Mouse (Mus musculus) hematopoietic stem cell, adult 5-6 weeks (primary cell): ENCODE results near the gene Rnf224. TPM values are rescaled to one million over a fixed set of nuclear protein-coding genes. Genes with fewer than 3 reads are reported as not detected.
A peak's percentile ranks its signal among the peaks of the same experiment; 100 is the strongest.

Experiments
- ATAC-seq, 2 experiments: fragments of 125-278 bp in 1 of 2; replicated peaks in 1 of 2; 2 replicates each; pipeline ENCODE4 v1.8.0; 2016 to 2017; ENCODE audit warnings: inconsistent platforms in 2 of 2, mild to moderate bottlenecking in 2 of 2, moderate number of reproducible peaks in 2 of 2, low read depth in 1 of 2, moderate TSS enrichment in 1 of 2; ENCODE audit not compliant: low FRiP score in 2 of 2, poor library complexity in 2 of 2, severe bottlenecking in 2 of 2, insufficient read depth in 1 of 2, low TSS enrichment in 1 of 2
- total RNA-seq: library from RNA; stranded (forward); fragments of 172-1452, 232-1000 nt; gene quantifications from 2 replicates; pipeline ENCODE4 v1.2.3, GENCODE M21; 2017

The Rnf224 gene
- total RNA-seq, 1 experiment from 2014 or later: not detected

- no peak for ATAC-seq
Observed at GRCm38 (mm10) chr2:25234050-25234449, 2.5 kb downstream of the Rnf224 start, which contains the start of gene Slc34a3. TSS of gene Slc34a3 (minus strand) at chr2:25234364.

GRCm38 (mm10) chr2:25233421-25233820 is 3.2 kb downstream of the Rnf224 start:
- ATAC-seq: peak; percentile 63 to 77

- no peak for ATAC-seq
Observed at GRCm38 (mm10) chr2:25231038-25231437, 5.5 kb downstream of the Rnf224 start.

GRCm38 (mm10) chr2:25230581-25230980 is 6.0 kb downstream of the Rnf224 start:
- no peak for ATAC-seq

- no peak for ATAC-seq
Observed at GRCm38 (mm10) chr2:25229582-25229981, 7.0 kb downstream of the Rnf224 start.

- no peak for ATAC-seq
Observed at GRCm38 (mm10) chr2:25228995-25229530, 7.5 kb downstream of the Rnf224 start.

GRCm38 (mm10) chr2:25228431-25228889 is 8.1 kb downstream of the Rnf224 start:
- ATAC-seq: peak; percentile 38 to 51

GRCm38 (mm10) chr2:25227406-25227805 is 9.2 kb downstream of the Rnf224 start:
- no peak for ATAC-seq

GRCm38 (mm10) chr2:25226864-25227263 is 9.7 kb downstream of the Rnf224 start:
- no peak for ATAC-seq

GRCm38 (mm10) chr2:25225811-25226379 is 10.7 kb downstream of the Rnf224 start:
- ATAC-seq: no peak

GRCm38 (mm10) chr2:25224766-25225752 is 11.5 kb downstream of the Rnf224 start:
- ATAC-seq: peak; percentile 78 to 81

GRCm38 (mm10) chr2:25224492-25224765 is 12.2 kb downstream of the Rnf224 start, which contains the start of gene Tubb4b:
TSS of gene Tubb4b (minus strand) at chr2:25224702.
- ATAC-seq: no peak

GRCm38 (mm10) chr2:25223681-25224491 is 12.7 kb downstream of the Rnf224 start:
- peak; percentile 0 to 40; a peak in 2 of 4 replicates for ATAC-seq

GRCm38 (mm10) chr2:25221331-25221772 is 15.2 kb downstream of the Rnf224 start:
- ATAC-seq: no peak

- no peak for ATAC-seq
Observed at GRCm38 (mm10) chr2:25218445-25218844, 18.1 kb downstream of the Rnf224 start, which contains the start of gene Fam166a. TSS of gene Fam166a (plus strand) at chr2:25218745.

GRCm38 (mm10) chr2:25217666-25218065 is 18.9 kb downstream of the Rnf224 start:
- ATAC-seq: no peak

GRCm38 (mm10) chr2:25214444-25214843 is 22.1 kb downstream of the Rnf224 start, which contains the start of gene Stpg3:
TSS of gene Stpg3 (minus strand) at chr2:25214637.
- ATAC-seq: no peak
